ENCODE assay signal across 8 mouse cellular contexts in the genomic region with DNA sequence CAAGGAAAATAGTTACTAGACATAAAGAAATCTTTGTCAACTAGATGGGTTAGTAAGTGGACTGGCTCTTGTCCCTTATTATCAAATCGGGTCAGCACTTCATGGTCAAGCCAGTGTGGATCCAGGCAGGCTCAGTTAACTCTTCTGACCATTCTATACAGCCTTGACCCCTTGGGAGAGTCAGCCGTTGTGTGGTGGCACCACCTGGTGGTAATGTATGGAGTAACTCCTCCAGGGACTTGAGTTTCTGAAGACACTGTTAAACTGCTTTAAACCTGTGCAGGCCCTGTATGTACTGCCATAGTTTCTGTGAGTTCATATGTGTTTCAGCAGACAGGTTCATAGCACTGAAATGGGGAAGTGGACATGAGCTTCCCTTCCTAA. TPM values are rescaled to one million over a fixed set of nuclear protein-coding genes. Genes with fewer than 3 reads are reported as not detected.
DNase-seq lines count a peak whose midpoint lies in the region; ATAC-seq lines count a peak whose summit lies in the region.

No protein-coding gene starts in this region.

- no peak overlapping the region for H3K4me2 ChIP-seq in intestine, embryonic 14.5 days (ENCODE audit: low read length)
- H3K4me2 ChIP-seq in intestine, embryonic 16.5 days (ENCODE audit: low read depth, low read length) = no peak overlapping the region
- no peak overlapping the region for H3K4me2 ChIP-seq in kidney, embryonic 16.5 days (replicated peaks; ENCODE audit: low read depth, low read length)
- no peak overlapping the region for H3K4me2 ChIP-seq in liver, embryonic 12.5 days
- H3K4me2 ChIP-seq in neural tube, embryonic 14.5 days (ENCODE audit: low read depth, low read length) = no peak overlapping the region

- 5% methylated on average over 2 of the region's 2 CpGs for WGBS in intestine, embryonic 14.5 days
- WGBS in intestine, embryonic 16.5 days = 0% methylated on average over 2 of the region's 2 CpGs
- WGBS in kidney, embryonic 16.5 days = 3% methylated on average over 2 of the region's 2 CpGs
- 0% methylated on average over 2 of the region's 2 CpGs for WGBS in liver, embryonic 12.5 days (ENCODE audit: insufficient replicate concordance)
- 7% methylated on average over 2 of the region's 2 CpGs for WGBS in neural tube, embryonic 14.5 days

- no peak overlapping the region for H3K9ac ChIP-seq in intestine, embryonic 14.5 days (ENCODE audit: low read length)
- no peak overlapping the region for H3K9ac ChIP-seq in intestine, embryonic 16.5 days (ENCODE audit: low read depth, low read length)
- no peak overlapping the region for H3K9ac ChIP-seq in kidney, embryonic 16.5 days (replicated peaks; ENCODE audit: low read length)
- H3K9ac ChIP-seq in liver, embryonic 12.5 days = no peak overlapping the region
- H3K9ac ChIP-seq in neural tube, embryonic 14.5 days (replicated peaks; ENCODE audit: low read depth, low read length) = no peak overlapping the region

- H3K4me1 ChIP-seq in intestine, embryonic 14.5 days (replicated peaks; ENCODE audit: control insufficient read depth, insufficient read depth, low read length) = peaks cover 7% of the 10 kb centered on the region; the same call in 1 of the 2 replicates
- H3K4me1 ChIP-seq in intestine, embryonic 16.5 days (ENCODE audit: control insufficient read depth, insufficient read depth, low read length) = no peaks in the 10 kb centered on the region
- peaks cover 15% of the 10 kb centered on the region; the same call in 1 of the 2 replicates for H3K4me1 ChIP-seq in kidney, embryonic 16.5 days (ENCODE audit: insufficient read depth, low read length)
- no peaks in the 10 kb centered on the region for H3K4me1 ChIP-seq in liver, embryonic 12.5 days
- H3K4me1 ChIP-seq in neural tube, embryonic 14.5 days (ENCODE audit: control insufficient read depth, insufficient read depth, low read length) = no peaks in the 10 kb centered on the region

- no peaks in the 10 kb centered on the region for H3K27me3 ChIP-seq in intestine, embryonic 14.5 days (replicated peaks; ENCODE audit: control insufficient read depth, insufficient read depth, low read length)
- H3K27me3 ChIP-seq in intestine, embryonic 16.5 days (replicated peaks; ENCODE audit: control insufficient read depth, insufficient read depth, low read length) = no peaks in the 10 kb centered on the region
- no peaks in the 10 kb centered on the region for H3K27me3 ChIP-seq in kidney, embryonic 16.5 days (ENCODE audit: insufficient read depth, low read length)
- H3K27me3 ChIP-seq in liver, embryonic 12.5 days (replicated peaks) = peaks cover 21% of the 10 kb centered on the region; the same call in 1 of the 2 replicates
- H3K27me3 ChIP-seq in neural tube, embryonic 14.5 days (ENCODE audit: control insufficient read depth, insufficient read depth, low read length) = no peaks in the 10 kb centered on the region

- no peaks in the 10 kb centered on the region for H3K9me3 ChIP-seq in intestine, embryonic 14.5 days (ENCODE audit: control insufficient read depth, low read length)
- H3K9me3 ChIP-seq in intestine, embryonic 16.5 days (ENCODE audit: control insufficient read depth, low read length) = no peaks in the 10 kb centered on the region
- H3K9me3 ChIP-seq in kidney, embryonic 16.5 days (ENCODE audit: low read length) = no peaks in the 10 kb centered on the region
- no peaks in the 10 kb centered on the region for H3K9me3 ChIP-seq in liver, embryonic 12.5 days (replicated peaks)
- H3K9me3 ChIP-seq in neural tube, embryonic 14.5 days (ENCODE audit: control insufficient read depth, low read length) = no peaks in the 10 kb centered on the region

- ATAC-seq in intestine, embryonic 14.5 days (replicated peaks; ENCODE audit: low FRiP score, low TSS enrichment, low read depth) = 0 out of 2 replicates have a peak, but pooled peaks have one; percentile 29
- no peak; the same call in 1 of the 2 replicates for ATAC-seq in intestine, embryonic 16.5 days
- peak; percentile 59 for ATAC-seq in kidney, embryonic 16.5 days (ENCODE audit: low FRiP score, low TSS enrichment)
- ATAC-seq in liver, embryonic 12.5 days = peak; percentile 27; the same call in 1 of the 2 replicates
- ATAC-seq in neural tube, embryonic 14.5 days (ENCODE audit: low read depth) = peak; percentile 58; the same call in 1 of the 2 replicates

- no peak overlapping the region for H3K27ac ChIP-seq in intestine, embryonic 14.5 days (ENCODE audit: low read depth)
- H3K27ac ChIP-seq in intestine, embryonic 16.5 days (ENCODE audit: low read length) = no peak overlapping the region
- no peak overlapping the region for H3K27ac ChIP-seq in kidney, embryonic 16.5 days (ENCODE audit: low read length)
- H3K27ac ChIP-seq in liver, embryonic 12.5 days = no peak overlapping the region
- H3K27ac ChIP-seq in neural tube, embryonic 14.5 days (ENCODE audit: low read depth, low read length) = no peak overlapping the region

- H3K36me3 ChIP-seq in intestine, embryonic 14.5 days (ENCODE audit: control insufficient read depth, insufficient read depth, low read length) = no peaks in the 10 kb centered on the region
- no peaks in the 10 kb centered on the region for H3K36me3 ChIP-seq in intestine, embryonic 16.5 days (ENCODE audit: control insufficient read depth, insufficient read depth, low read length)
- no peaks in the 10 kb centered on the region for H3K36me3 ChIP-seq in kidney, embryonic 16.5 days (ENCODE audit: insufficient read depth, low read length)
- no peaks in the 10 kb centered on the region for H3K36me3 ChIP-seq in liver, embryonic 12.5 days
- H3K36me3 ChIP-seq in neural tube, embryonic 14.5 days (ENCODE audit: control insufficient read depth, insufficient read depth, low read length) = no peaks in the 10 kb centered on the region

- no peak overlapping the region for H3K4me3 ChIP-seq in intestine, embryonic 14.5 days (ENCODE audit: low read depth, low read length)
- H3K4me3 ChIP-seq in intestine, embryonic 16.5 days (ENCODE audit: low read length) = no peak overlapping the region
- H3K4me3 ChIP-seq in kidney, embryonic 16.5 days (ENCODE audit: low read length) = no peak overlapping the region
- H3K4me3 ChIP-seq in liver, embryonic 12.5 days = no peak overlapping the region
- H3K4me3 ChIP-seq in neural tube, embryonic 14.5 days (ENCODE audit: low read depth, low read length) = no peak overlapping the region

- DNase-seq in intestine, embryonic 14.5 days (ENCODE audit: low spot score) = peak; percentile 85
- peak; percentile 95 for DNase-seq in embryo, embryonic 10.5 days (ENCODE audit: low spot score)
- peak; percentile 67 to 91 for DNase-seq in heart, adult 18-20 months
- DNase-seq in testis, postnatal 10 days (ENCODE audit: low spot score) = peak; percentile 90

RNA-seq across cellular contexts. Expression of a gene that starts 35.0 kb away (rescaled TPM):
- polyA plus RNA-seq in intestine, embryonic 14.5 days (2014; fragmentation: Nextera tagmentation; extraction: Ambion mirVana) = 9.8 and 10.6 TPM in 2 replicates
- polyA plus RNA-seq in intestine, embryonic 16.5 days (2015; fragmentation: Nextera tagmentation; extraction: Ambion mirVana) = 6.0 and 7.0 TPM in 2 replicates
- total RNA-seq in heart, adult 18-20 months (2021) = 10 to 100 TPM; 36.7 to 38.2 TPM
- polyA plus RNA-seq in kidney, embryonic 16.5 days (2015; fragmentation: Nextera tagmentation; extraction: Ambion mirVana) = 30.9 and 33.2 TPM in 2 replicates
- 3.0 TPM in 2 replicates for polyA plus RNA-seq in liver, embryonic 12.5 days (2016; fragmentation: Nextera tagmentation; extraction: Ambion mirVana)
- polyA plus RNA-seq in neural tube, embryonic 14.5 days (2014; fragmentation: Nextera tagmentation; extraction: Ambion mirVana) = 2.5 and 6.1 TPM in 2 replicates
